28 mouse cellular contexts compared by ENCODE assay signal in the genomic region with DNA sequence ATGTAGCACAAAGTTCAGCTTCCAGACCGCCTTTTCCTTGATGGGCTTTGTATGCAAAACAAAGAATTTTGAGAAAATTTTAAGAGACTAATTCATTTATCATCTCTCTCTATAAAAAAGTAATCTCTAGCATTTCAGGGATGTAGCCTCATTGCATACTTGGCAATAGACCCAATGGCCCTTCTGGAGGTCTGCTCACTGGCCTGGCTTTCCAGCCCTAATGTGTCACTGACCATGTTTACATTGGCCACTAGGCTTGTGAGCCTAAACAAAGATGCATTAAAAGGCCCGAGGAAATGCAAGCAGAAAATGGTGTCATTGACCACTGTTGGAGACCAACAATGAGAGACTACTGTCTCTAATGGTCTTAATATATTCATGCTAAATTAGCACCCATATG.
A peak's percentile ranks its signal among the peaks of the same experiment; 100 is the strongest.
DNase-seq lines count a peak whose midpoint lies in the region; ATAC-seq and TF ChIP-seq lines count a peak whose summit lies in the region.
"Had no signal": no experiment of that assay in that cellular context is flagged by ENCODE, and none has a peak within 500 bp of the region (broad histone marks: within the 10 kb centered on the region; RNA-seq: fewer than 3 reads in every experiment).

No protein-coding gene starts in this region.

- no peaks in the 10 kb centered on the region for H3K9me3 ChIP-seq in kidney, postnatal 0 days (replicated peaks; ENCODE audit: low read length)
- H3K9me3 ChIP-seq in midbrain, embryonic 10.5 days (replicated peaks) = no peaks in the 10 kb centered on the region
- no peaks in the 10 kb centered on the region for H3K9me3 ChIP-seq in midbrain, embryonic 15.5 days
- H3K9me3 ChIP-seq: embryonic facial prominence, embryonic 13.5 days; forebrain, embryonic 13.5 days; heart, embryonic 12.5 days; hindbrain, embryonic 15.5 days; limb, embryonic 13.5 days had no signal

- no peak overlapping the region for H3K4me3 ChIP-seq in kidney, postnatal 0 days (replicated peaks; ENCODE audit: low read depth, low read length)
- no peak overlapping the region for H3K4me3 ChIP-seq in midbrain, embryonic 10.5 days
- no peak overlapping the region for H3K4me3 ChIP-seq in midbrain, embryonic 15.5 days
- H3K4me3 ChIP-seq: embryonic facial prominence, embryonic 13.5 days; forebrain, embryonic 13.5 days; gastrocnemius, adult 2 months; heart, adult 2 months; heart, embryonic 12.5 days; hindbrain, embryonic 15.5 days; limb, embryonic 13.5 days had no signal

- H3K9ac ChIP-seq in kidney, postnatal 0 days (ENCODE audit: low read depth, low read length) = no peak overlapping the region
- no peak overlapping the region for H3K9ac ChIP-seq in midbrain, embryonic 15.5 days
- H3K9ac ChIP-seq: embryonic facial prominence, embryonic 13.5 days; forebrain, embryonic 13.5 days; heart, embryonic 12.5 days; hindbrain, embryonic 15.5 days; limb, embryonic 13.5 days had no signal

- no peaks in the 10 kb centered on the region for H3K36me3 ChIP-seq in kidney, postnatal 0 days (ENCODE audit: insufficient read depth, low read length)
- no peaks in the 10 kb centered on the region for H3K36me3 ChIP-seq in midbrain, embryonic 10.5 days
- H3K36me3 ChIP-seq in midbrain, embryonic 15.5 days (replicated peaks) = no peaks in the 10 kb centered on the region
- H3K36me3 ChIP-seq: embryonic facial prominence, embryonic 13.5 days; hindbrain, embryonic 15.5 days had no signal

- H3K27me3 ChIP-seq in kidney, postnatal 0 days (ENCODE audit: insufficient read depth, low read length) = no peaks in the 10 kb centered on the region
- no peaks in the 10 kb centered on the region for H3K27me3 ChIP-seq in midbrain, embryonic 10.5 days (ENCODE audit: low read depth, poor library complexity, severe bottlenecking)
- H3K27me3 ChIP-seq in midbrain, embryonic 15.5 days (replicated peaks) = no peaks in the 10 kb centered on the region
- H3K27me3 ChIP-seq: CH12.LX; embryonic facial prominence, embryonic 13.5 days; heart, embryonic 12.5 days; hindbrain, embryonic 15.5 days; limb, embryonic 13.5 days had no signal

- TF ChIP-seq CTCF in kidney, postnatal 0 days (IDR thresholded peaks at IDR 0.05; ENCODE audit: low read depth) = no peak

- DNase-seq in kidney, postnatal 0 days (ENCODE audit: low spot score) = peak; percentile 52
- DNase-seq in kidney, adult 18-20 months = no peak
- DNase-seq in NIH3T3 (ENCODE audit: low read depth) = peak; percentile 46
- no peak for DNase-seq in midbrain, embryonic 10.5 days (ENCODE audit: low spot score)
- DNase-seq in adrenal gland, adult 18-20 months (ENCODE audit: low spot score in 2 of 2) = no peak
- DNase-seq in thymus, postnatal 10 days (ENCODE audit: low spot score in 2 of 2) = no peak
- DNase-seq: adrenal gland, postnatal 14 days; cerebellum, adult 11 months; cerebellum, adult 9-11 months; gastrocnemius, adult 2 months; gastrocnemius, postnatal 36 days; heart, adult 2 months; heart, postnatal 4 days; kidney, adult 8-10 months; kidney, postnatal 10 days; lung, postnatal 4 days; thymus, adult 2 months; thymus, postnatal 4 days had no signal

- H3K4me1 ChIP-seq in kidney, postnatal 0 days (replicated peaks; ENCODE audit: insufficient read depth, low read length) = no peaks in the 10 kb centered on the region
- H3K4me1 ChIP-seq in midbrain, embryonic 10.5 days = peaks cover 59% of the 10 kb centered on the region
- peaks cover 25% of the 10 kb centered on the region for H3K4me1 ChIP-seq in midbrain, embryonic 15.5 days
- H3K4me1 ChIP-seq: heart, embryonic 12.5 days; hindbrain, embryonic 15.5 days had no signal

- no peak overlapping the region for H3K4me2 ChIP-seq in kidney, postnatal 0 days (ENCODE audit: low read length)
- no peak overlapping the region for H3K4me2 ChIP-seq in midbrain, embryonic 15.5 days
- H3K4me2 ChIP-seq: embryonic facial prominence, embryonic 13.5 days; forebrain, embryonic 13.5 days; heart, embryonic 12.5 days; hindbrain, embryonic 15.5 days; limb, embryonic 13.5 days; liver, embryonic 11.5 days had no signal

- no peak overlapping the region for H3K27ac ChIP-seq in kidney, postnatal 0 days
- H3K27ac ChIP-seq in midbrain, embryonic 10.5 days (replicated peaks) = peak overlapping the region; percentile 75
- H3K27ac ChIP-seq in midbrain, embryonic 15.5 days = peak overlapping the region; percentile 67
- H3K27ac ChIP-seq: embryonic facial prominence, embryonic 13.5 days; forebrain, embryonic 13.5 days; gastrocnemius, adult 2 months; heart, adult 2 months; hindbrain, embryonic 15.5 days; limb, embryonic 13.5 days had no signal

- no peak for ATAC-seq in kidney, postnatal 0 days (replicated peaks; ENCODE audit: low FRiP score, low read depth)
- no peak for ATAC-seq in midbrain, embryonic 15.5 days (replicated peaks)
- ATAC-seq: forebrain, embryonic 13.5 days; inflammation-experienced regulatory T-cells, adult 6 months; lung, postnatal 0 days had no signal

- WGBS in kidney, postnatal 0 days = 41% methylated on average over 2 of the region's 2 CpGs
- WGBS in midbrain, embryonic 10.5 days = 48% methylated on average over 2 of the region's 2 CpGs
- 58% methylated on average over 2 of the region's 2 CpGs for WGBS in midbrain, embryonic 15.5 days

Comparison
In these comparisons a context has a peak if more than half of its experiments do, and no peak if none do; other contexts are left out.
1. DNase-seq: peak in kidney, postnatal 0 days (single experiment) and NIH3T3 (single experiment); none in kidney, adult 18-20 months (single experiment), midbrain, embryonic 10.5 days (single experiment), adrenal gland, adult 18-20 months (0 of 2) and thymus, postnatal 10 days (0 of 2).